12 mouse cellular contexts compared by ENCODE assay signal in the genomic region with DNA sequence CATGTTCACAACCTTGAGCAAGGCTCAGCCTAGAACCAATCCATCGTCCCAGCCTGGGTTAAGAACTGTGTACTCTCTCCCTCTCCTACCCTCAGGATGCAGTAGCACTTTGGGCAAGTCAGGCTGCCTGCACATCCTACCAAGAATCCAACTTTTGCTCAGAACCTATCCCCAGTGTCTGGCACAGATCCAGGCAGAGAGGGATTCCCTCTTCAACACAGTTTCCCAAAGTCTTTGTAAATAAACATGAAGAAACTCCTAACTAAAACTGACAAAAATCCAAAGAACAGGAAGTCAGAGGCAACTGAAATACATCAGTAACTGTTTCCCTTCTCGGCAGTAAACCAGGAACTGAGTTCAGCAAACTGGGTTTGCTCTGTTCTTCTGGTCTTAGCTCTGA.
DNase-seq lines count a peak whose midpoint lies in the region; ATAC-seq and TF ChIP-seq lines count a peak whose summit lies in the region.
"Had no signal": no experiment of that assay in that cellular context is flagged by ENCODE, and none has a peak within 500 bp of the region (broad histone marks: within the 10 kb centered on the region; RNA-seq: fewer than 3 reads in every experiment).

No protein-coding gene starts in this region.

- no peak overlapping the region for H3K9ac ChIP-seq in hindbrain, embryonic 11.5 days (ENCODE audit: low read depth, low read length)
- H3K9ac ChIP-seq in hindbrain, postnatal 0 days (replicated peaks; ENCODE audit: low read length): no peak overlapping the region
- H3K9ac ChIP-seq in stomach, embryonic 14.5 days (replicated peaks; ENCODE audit: low read depth, low read length): no peak overlapping the region
- no peak overlapping the region for H3K9ac ChIP-seq in stomach, postnatal 0 days (ENCODE audit: low read length)
- 0 out of 2 replicates have a peak overlapping the region, but pooled peaks have one; percentile 13 for H3K9ac ChIP-seq in kidney, postnatal 0 days (ENCODE audit: low read depth, low read length)
- no peak overlapping the region for H3K9ac ChIP-seq in stomach, embryonic 16.5 days (ENCODE audit: low read length)
- H3K9ac ChIP-seq: hindbrain, embryonic 13.5 days; limb, embryonic 15.5 days; neural tube, embryonic 12.5 days had no signal

- no peak overlapping the region for H3K4me2 ChIP-seq in hindbrain, embryonic 11.5 days (replicated peaks; ENCODE audit: low read depth, low read length)
- no peak overlapping the region for H3K4me2 ChIP-seq in hindbrain, postnatal 0 days (ENCODE audit: low read depth, low read length)
- H3K4me2 ChIP-seq in stomach, embryonic 14.5 days (replicated peaks; ENCODE audit: low read depth, low read length): no peak overlapping the region
- no peak overlapping the region for H3K4me2 ChIP-seq in stomach, postnatal 0 days (replicated peaks; ENCODE audit: low read depth)
- H3K4me2 ChIP-seq in kidney, postnatal 0 days (ENCODE audit: low read length): no peak overlapping the region
- H3K4me2 ChIP-seq in stomach, embryonic 16.5 days (ENCODE audit: low read depth, low read length): no peak overlapping the region
- H3K4me2 ChIP-seq: hindbrain, embryonic 13.5 days; limb, embryonic 15.5 days; midbrain, embryonic 11.5 days; neural tube, embryonic 12.5 days had no signal

- no peaks in the 10 kb centered on the region for H3K27me3 ChIP-seq in hindbrain, embryonic 11.5 days (ENCODE audit: control insufficient read depth, insufficient read depth, low read length)
- no peaks in the 10 kb centered on the region for H3K27me3 ChIP-seq in hindbrain, postnatal 0 days (ENCODE audit: insufficient read depth, low read length)
- H3K27me3 ChIP-seq in stomach, embryonic 14.5 days (ENCODE audit: control insufficient read depth, insufficient read depth, low read length): no peaks in the 10 kb centered on the region
- H3K27me3 ChIP-seq in stomach, postnatal 0 days (ENCODE audit: control insufficient read depth, insufficient read depth, low read length): no peaks in the 10 kb centered on the region
- H3K27me3 ChIP-seq in kidney, postnatal 0 days (ENCODE audit: insufficient read depth, low read length): no peaks in the 10 kb centered on the region
- no peaks in the 10 kb centered on the region for H3K27me3 ChIP-seq in stomach, embryonic 16.5 days (ENCODE audit: control insufficient read depth, insufficient read depth, low read length)
- H3K27me3 ChIP-seq: hindbrain, embryonic 13.5 days; neural tube, embryonic 12.5 days had no signal

- no peak for DNase-seq in hindbrain, embryonic 11.5 days (ENCODE audit: low spot score)
- no peak for DNase-seq in hindbrain, postnatal 0 days (ENCODE audit: low spot score)
- no peak for DNase-seq in stomach, postnatal 0 days (ENCODE audit: low spot score)
- DNase-seq in kidney, postnatal 0 days (ENCODE audit: low spot score): peak; percentile 38
- no peak for DNase-seq in adrenal gland, adult 8-10 months
- DNase-seq: right cerebral cortex, adult 18-20 months had no signal

- ATAC-seq in hindbrain, embryonic 11.5 days (ENCODE audit: low FRiP score): no peak
- no peak for ATAC-seq in hindbrain, postnatal 0 days
- ATAC-seq in stomach, embryonic 14.5 days (ENCODE audit: insufficient number of reproducible peaks, insufficient read depth, low FRiP score, low read depth): no peak
- no peak for ATAC-seq in stomach, postnatal 0 days (ENCODE audit: low FRiP score, low TSS enrichment)
- no peak for ATAC-seq in kidney, postnatal 0 days (replicated peaks; ENCODE audit: low FRiP score, low read depth)
- ATAC-seq in stomach, embryonic 16.5 days (ENCODE audit: insufficient read depth, low FRiP score): no peak

- 78% methylated on average over 2 of the region's 2 CpGs for WGBS in hindbrain, embryonic 11.5 days
- 83% methylated on average over 2 of the region's 2 CpGs for WGBS in hindbrain, postnatal 0 days
- WGBS in stomach, embryonic 14.5 days: 43% methylated on average over 2 of the region's 2 CpGs
- 38% methylated on average over 2 of the region's 2 CpGs for WGBS in stomach, postnatal 0 days
- WGBS in kidney, postnatal 0 days: 30% methylated on average over 2 of the region's 2 CpGs
- 38% methylated on average over 2 of the region's 2 CpGs for WGBS in stomach, embryonic 16.5 days

- H3K4me1 ChIP-seq in hindbrain, embryonic 11.5 days (replicated peaks; ENCODE audit: control insufficient read depth, insufficient read depth, low read length): peaks cover 6% of the 10 kb centered on the region
- H3K4me1 ChIP-seq in hindbrain, postnatal 0 days (ENCODE audit: insufficient read depth, low read length): peaks cover 6% of the 10 kb centered on the region; the same call in 1 of the 2 replicates
- peaks cover 56% of the 10 kb centered on the region for H3K4me1 ChIP-seq in stomach, embryonic 14.5 days (ENCODE audit: control insufficient read depth, insufficient read depth, low read length)
- H3K4me1 ChIP-seq in stomach, postnatal 0 days (replicated peaks; ENCODE audit: control insufficient read depth, insufficient read depth): peaks cover 19% of the 10 kb centered on the region
- H3K4me1 ChIP-seq in kidney, postnatal 0 days (replicated peaks; ENCODE audit: insufficient read depth, low read length): peaks cover 54% of the 10 kb centered on the region
- H3K4me1 ChIP-seq in stomach, embryonic 16.5 days (ENCODE audit: control insufficient read depth, insufficient read depth, low read length): peaks cover 51% of the 10 kb centered on the region

- TF ChIP-seq CTCF in hindbrain, postnatal 0 days (IDR thresholded peaks at IDR 0.05; ENCODE audit: low read depth): no peak
- TF ChIP-seq CTCF in stomach, postnatal 0 days (IDR thresholded peaks at IDR 0.05; ENCODE audit: low read depth): no peak
- TF ChIP-seq CTCF in kidney, postnatal 0 days (IDR thresholded peaks at IDR 0.05; ENCODE audit: low read depth): no peak

- no peak for TF ChIP-seq EP300 in stomach, postnatal 0 days (optimal IDR thresholded peaks at IDR 0.05)

- 0 out of 2 replicates have a peak overlapping the region, but pooled peaks have one; percentile 1 for H3K27ac ChIP-seq in hindbrain, embryonic 11.5 days (ENCODE audit: low read depth, low read length)
- no peak overlapping the region for H3K27ac ChIP-seq in hindbrain, postnatal 0 days
- H3K27ac ChIP-seq in stomach, embryonic 14.5 days (ENCODE audit: low read length): peak overlapping the region; percentile 39; the same call in 1 of the 2 replicates
- H3K27ac ChIP-seq in stomach, postnatal 0 days (replicated peaks): no peak overlapping the region
- H3K27ac ChIP-seq in kidney, postnatal 0 days: peak overlapping the region; percentile 36
- H3K27ac ChIP-seq in stomach, embryonic 16.5 days (ENCODE audit: low read length): 0 out of 2 replicates have a peak overlapping the region, but pooled peaks have one; percentile 24
- H3K27ac ChIP-seq: limb, embryonic 15.5 days; neural tube, embryonic 12.5 days had no signal

- no peak overlapping the region for H3K4me3 ChIP-seq in hindbrain, embryonic 11.5 days (ENCODE audit: low read depth, low read length)
- H3K4me3 ChIP-seq in hindbrain, postnatal 0 days (ENCODE audit: low read length): no peak overlapping the region
- no peak overlapping the region for H3K4me3 ChIP-seq in stomach, embryonic 14.5 days (ENCODE audit: low read depth, low read length)
- no peak overlapping the region for H3K4me3 ChIP-seq in stomach, postnatal 0 days (ENCODE audit: low read depth, low read length)
- no peak overlapping the region for H3K4me3 ChIP-seq in kidney, postnatal 0 days (replicated peaks; ENCODE audit: low read depth, low read length)
- H3K4me3 ChIP-seq in stomach, embryonic 16.5 days (replicated peaks; ENCODE audit: low read length): no peak overlapping the region
- H3K4me3 ChIP-seq: hindbrain, embryonic 13.5 days; limb, embryonic 15.5 days; neural tube, embryonic 12.5 days had no signal

- no peaks in the 10 kb centered on the region for H3K36me3 ChIP-seq in hindbrain, embryonic 11.5 days (ENCODE audit: control insufficient read depth, insufficient read depth, low read length)
- no peaks in the 10 kb centered on the region for H3K36me3 ChIP-seq in hindbrain, postnatal 0 days (ENCODE audit: insufficient read depth, low read length)
- no peaks in the 10 kb centered on the region for H3K36me3 ChIP-seq in stomach, embryonic 14.5 days (ENCODE audit: control insufficient read depth, insufficient read depth, low read length)
- no peaks in the 10 kb centered on the region for H3K36me3 ChIP-seq in stomach, postnatal 0 days (ENCODE audit: control insufficient read depth, insufficient read depth, low read length)
- H3K36me3 ChIP-seq in kidney, postnatal 0 days (ENCODE audit: insufficient read depth, low read length): no peaks in the 10 kb centered on the region
- no peaks in the 10 kb centered on the region for H3K36me3 ChIP-seq in stomach, embryonic 16.5 days (ENCODE audit: control insufficient read depth, insufficient read depth, low read length)
- H3K36me3 ChIP-seq: hindbrain, embryonic 13.5 days; limb, embryonic 15.5 days; neural tube, embryonic 12.5 days had no signal

- H3K9me3 ChIP-seq in hindbrain, embryonic 11.5 days (ENCODE audit: control insufficient read depth, low read length): no peaks in the 10 kb centered on the region
- no peaks in the 10 kb centered on the region for H3K9me3 ChIP-seq in hindbrain, postnatal 0 days (ENCODE audit: low read length)
- H3K9me3 ChIP-seq in stomach, embryonic 14.5 days (ENCODE audit: control insufficient read depth, low read depth, low read length): no peaks in the 10 kb centered on the region
- no peaks in the 10 kb centered on the region for H3K9me3 ChIP-seq in stomach, postnatal 0 days (ENCODE audit: control insufficient read depth, low read length)
- H3K9me3 ChIP-seq in kidney, postnatal 0 days (replicated peaks; ENCODE audit: low read length): no peaks in the 10 kb centered on the region
- H3K9me3 ChIP-seq in stomach, embryonic 16.5 days (replicated peaks; ENCODE audit: control insufficient read depth, low read length): no peaks in the 10 kb centered on the region
- H3K9me3 ChIP-seq: hindbrain, embryonic 13.5 days; limb, embryonic 15.5 days; neural tube, embryonic 12.5 days had no signal

Comparison
In these comparisons a context has a peak if more than half of its experiments do, and no peak if none do; other contexts are left out.
1. H3K27ac ChIP-seq: peak in hindbrain, embryonic 11.5 days (single experiment), stomach, embryonic 14.5 days (single experiment), kidney, postnatal 0 days (single experiment) and stomach, embryonic 16.5 days (single experiment); none in hindbrain, postnatal 0 days (single experiment) and stomach, postnatal 0 days (single experiment).